Mouse (Mus musculus) frontal cortex, postnatal 25 days (tissue): ENCODE measurements at regions not wholly inside any gene's neighbourhood (a gene's known extent, or its start where the extent isn't known, plus 50 kb on each side); places are given as distances from the start of the nearest gene placed in this dataset.
"Not testable (repeated sequence)": the region's sequence is repeated elsewhere in the genome, so short reads cannot be mapped to it uniquely, and the experiment has no call there.

Source experiments
- DNase-seq, 2 experiments: peaks; one replicate each; pipeline ENCODE4 v3.0.0; 2022; ENCODE audit warnings: low spot score in 2 of 2

DNA sequence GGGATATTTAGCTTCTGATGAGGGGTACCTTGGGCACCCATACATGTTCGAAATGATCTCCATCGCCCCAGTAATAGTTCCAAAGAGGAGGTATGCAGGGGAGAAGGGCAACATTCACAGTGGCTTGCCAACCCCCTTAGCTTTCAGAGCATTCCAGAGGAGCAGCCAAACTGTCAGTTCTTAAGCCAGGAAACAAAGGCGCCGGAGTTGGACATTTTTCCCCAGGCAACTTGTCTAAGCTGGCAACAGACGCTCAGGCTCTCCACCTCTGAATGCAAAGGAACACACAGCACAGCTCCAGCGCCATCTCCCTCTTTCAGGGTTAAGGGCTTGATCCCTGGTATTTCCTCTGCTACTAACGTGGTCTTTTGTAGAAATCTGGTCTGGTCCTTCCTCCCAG is 169.2 kb upstream of the Kit start:
- DNase-seq = no peak

DNA sequence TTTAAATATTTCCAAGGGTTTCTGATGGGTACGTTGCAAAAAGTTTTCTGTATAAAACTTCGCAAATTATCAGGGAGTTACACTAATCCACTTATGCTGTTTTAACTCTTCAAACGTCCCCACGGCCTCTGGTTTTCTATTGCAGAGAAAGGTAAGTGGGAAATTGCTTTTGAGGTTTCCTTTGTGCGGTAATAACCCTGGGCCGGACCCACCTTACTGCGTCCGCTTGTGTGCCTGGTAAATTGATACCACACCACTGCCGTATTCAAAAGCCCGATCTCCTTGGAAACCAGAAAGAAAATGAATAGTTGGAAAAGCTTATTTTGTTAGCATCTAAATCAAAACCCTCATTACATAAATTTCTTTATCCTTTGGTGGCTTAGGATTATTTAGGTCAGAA is 167.0 kb upstream of the Kit start:
- DNase-seq = no peak

GRCm38 (mm10) chr5:75410240-75411186 is 164.2 kb upstream of the Kit start:
- DNase-seq = no peak

DNA sequence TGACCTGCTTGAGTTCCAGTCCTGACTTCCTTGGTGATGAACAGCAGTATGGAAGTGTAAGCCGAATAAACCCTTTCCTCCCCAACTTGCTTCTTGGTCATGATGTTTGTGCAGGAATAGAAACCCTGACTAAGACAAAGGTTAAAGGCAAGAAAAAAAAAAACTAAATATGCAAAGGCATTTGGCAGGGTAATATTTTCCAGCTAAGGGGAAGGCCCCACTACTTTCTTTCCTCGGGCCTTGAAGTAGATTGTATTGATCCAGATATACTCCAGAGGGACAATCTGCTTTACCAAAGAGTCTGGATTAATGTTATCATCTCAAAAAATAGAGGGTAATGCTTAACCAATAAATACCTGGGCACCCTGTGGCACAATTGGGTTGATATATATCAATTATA is 155.4 kb upstream of the Kit start:
- not testable (repeated sequence) for DNase-seq

GRCm38 (mm10) chr5:75432885-75433284 is 141.8 kb upstream of the Kit start:
- DNase-seq = no peak

DNA sequence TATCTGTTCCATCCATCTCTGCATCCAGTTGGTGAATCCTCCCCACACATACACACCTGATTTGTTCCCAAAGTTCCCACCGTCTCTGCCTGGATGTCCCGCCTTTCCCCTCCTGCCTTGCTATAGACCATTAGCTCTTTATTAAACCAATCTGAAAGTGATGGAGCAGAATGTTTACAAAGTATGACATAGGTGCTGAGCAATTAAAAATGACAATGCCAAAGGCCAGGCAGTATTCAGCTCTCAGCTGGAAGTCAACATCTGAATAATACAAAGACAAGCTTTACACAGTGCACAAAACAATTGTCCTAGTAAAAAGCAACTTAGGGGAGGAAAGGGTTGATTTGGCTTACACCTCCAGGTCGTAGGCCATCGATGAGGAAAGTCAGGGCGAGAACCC is 136.8 kb upstream of the Kit start:
- DNase-seq = no peak

DNA sequence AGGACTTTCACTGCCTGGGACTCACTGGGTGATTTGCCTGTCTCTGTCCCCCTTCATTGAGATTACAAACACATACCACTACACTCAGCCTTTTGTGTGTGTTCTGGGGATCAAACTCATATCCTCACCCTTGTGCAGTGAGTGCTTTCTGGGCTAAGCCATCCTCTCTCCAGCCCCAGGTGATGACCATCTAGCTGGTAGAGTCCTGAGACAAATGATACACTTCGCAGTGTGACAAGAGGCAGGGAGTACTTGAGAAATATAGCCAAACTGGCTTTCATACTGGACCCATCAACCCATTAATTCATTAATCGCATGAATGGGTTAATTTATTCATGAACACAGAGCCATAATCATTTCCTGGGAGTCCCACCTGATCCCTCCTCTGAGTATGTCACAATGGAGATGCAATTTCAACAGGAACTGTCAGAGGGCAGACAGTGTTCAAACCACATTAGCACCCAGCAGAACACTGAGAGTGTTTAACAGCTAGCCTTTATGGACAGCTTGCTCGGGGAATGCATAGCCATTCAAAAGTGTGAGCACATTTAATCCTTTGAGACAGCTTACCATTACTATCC is 130.6 kb upstream of the Kit start:
- no peak for DNase-seq

DNA sequence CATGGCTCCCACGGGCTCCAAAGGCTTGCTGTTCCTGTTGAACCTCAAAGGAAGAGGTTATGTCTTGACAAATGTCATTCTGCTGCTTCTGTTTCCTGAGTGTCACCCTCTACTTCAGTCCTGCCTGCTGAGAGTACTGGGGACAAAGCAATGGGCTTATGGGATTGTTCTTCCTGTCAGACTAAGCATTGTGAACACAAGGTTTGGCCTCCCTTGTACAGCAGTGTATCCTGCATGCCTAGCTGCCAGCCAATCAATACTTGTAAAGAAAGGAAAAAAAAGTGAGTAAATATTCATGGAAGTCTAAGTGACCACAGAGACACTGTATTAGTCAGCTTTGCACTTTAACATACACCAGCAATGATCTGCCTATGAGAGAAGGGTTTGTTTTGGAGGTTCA is 128.3 kb upstream of the Kit start:
- no peak for DNase-seq

GRCm38 (mm10) chr5:75449913-75450525 is 124.7 kb upstream of the Kit start:
- no peak for DNase-seq

DNA sequence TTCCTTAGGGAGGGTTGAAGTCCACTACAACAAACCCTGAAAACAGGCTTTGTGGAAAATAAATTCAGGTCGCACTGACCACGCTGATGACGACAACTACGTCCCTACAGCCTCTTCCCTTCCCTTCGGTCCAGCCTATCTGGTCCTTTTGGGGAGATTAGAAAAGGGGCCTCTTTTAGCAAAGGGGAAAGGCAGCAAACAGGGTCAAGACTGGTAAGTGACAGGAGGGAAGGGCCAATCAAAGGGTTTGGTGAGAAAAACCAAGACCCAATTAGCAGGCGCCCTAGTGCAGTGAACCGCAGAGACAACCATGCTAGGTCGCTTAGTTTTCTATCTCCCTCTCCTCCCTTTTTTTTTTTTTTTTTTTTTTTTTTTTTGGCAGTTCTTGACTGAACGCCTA is 124.2 kb upstream of the Kit start:
- no peak for DNase-seq

GRCm38 (mm10) chr5:75451081-75451480 is 123.6 kb upstream of the Kit start:
- DNase-seq = no peak

DNA sequence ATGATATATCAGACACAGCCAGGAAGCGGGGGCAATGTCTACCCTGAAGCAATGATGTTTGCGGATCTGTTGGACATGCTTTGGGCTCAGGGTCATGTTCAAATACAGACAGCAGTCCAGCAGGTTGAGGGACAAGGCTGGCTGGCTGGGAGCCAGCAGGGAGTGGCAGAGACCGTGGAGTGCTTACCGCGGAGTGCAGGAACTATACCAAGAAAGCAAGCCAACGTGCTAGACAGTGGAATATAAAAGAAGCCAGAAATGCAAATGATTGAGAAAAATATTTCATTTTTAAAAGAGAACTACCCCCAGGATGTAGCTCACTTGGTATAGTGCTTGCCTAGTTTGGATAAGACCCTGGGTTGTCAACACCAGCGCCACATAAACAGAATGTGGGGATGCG is 123.0 kb upstream of the Kit start:
- no peak for DNase-seq

DNA sequence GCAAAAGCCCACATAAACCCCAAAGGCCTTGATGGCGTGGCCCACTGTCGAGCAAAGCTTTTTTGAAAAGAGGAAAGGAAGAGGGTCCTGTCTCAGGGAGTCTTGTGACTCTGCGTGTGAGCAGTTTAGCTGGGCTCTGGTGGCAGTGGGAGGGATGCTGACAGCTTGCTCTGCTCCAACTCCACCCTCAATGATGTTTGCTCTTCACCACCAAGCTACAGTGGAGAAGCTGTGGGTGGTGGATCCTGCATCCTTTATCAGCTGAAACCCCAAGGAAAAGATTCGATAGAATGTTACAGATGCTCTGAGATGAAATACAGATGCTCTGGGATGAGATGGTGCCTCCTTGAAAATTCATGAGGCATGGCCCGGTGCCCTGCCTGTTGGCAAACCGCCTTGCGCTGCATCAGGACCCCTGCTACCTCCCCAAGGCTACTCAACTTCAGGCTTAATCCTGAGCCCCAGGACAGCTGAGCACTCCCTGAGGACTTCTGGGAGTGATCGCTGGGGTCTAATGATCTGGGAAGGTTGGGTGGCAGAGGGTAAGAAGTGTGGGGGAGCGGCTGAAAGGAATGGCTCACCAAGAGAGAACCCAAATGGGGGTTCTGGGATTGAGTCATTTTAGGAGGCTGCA is 120.8 kb upstream of the Kit start:
- DNase-seq = no peak

GRCm38 (mm10) chr5:75454961-75455541 is 119.7 kb upstream of the Kit start:
- no peak for DNase-seq

DNA sequence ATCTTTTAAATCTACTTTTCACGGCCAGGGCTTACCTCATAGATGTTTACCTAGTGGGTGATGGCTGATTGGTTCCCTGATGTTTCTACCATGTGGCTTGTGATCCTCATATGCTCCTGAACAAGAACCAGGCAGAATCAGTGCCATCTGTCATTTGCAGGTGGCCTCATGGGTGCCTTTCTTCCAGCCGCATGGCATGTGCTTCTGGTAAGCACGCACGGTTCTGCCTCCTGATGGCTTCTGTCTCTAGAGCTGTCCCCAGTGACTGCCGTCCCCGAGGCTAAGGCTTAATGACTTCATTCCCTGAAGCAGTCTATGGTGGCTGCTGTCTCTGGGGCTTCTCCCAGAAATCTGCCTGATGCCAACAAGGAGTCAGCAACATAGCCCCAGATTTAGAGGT is 117.3 kb upstream of the Kit start:
- DNase-seq = no peak

GRCm38 (mm10) chr5:75458317-75458716 is 116.4 kb upstream of the Kit start:
- no peak for DNase-seq

DNA sequence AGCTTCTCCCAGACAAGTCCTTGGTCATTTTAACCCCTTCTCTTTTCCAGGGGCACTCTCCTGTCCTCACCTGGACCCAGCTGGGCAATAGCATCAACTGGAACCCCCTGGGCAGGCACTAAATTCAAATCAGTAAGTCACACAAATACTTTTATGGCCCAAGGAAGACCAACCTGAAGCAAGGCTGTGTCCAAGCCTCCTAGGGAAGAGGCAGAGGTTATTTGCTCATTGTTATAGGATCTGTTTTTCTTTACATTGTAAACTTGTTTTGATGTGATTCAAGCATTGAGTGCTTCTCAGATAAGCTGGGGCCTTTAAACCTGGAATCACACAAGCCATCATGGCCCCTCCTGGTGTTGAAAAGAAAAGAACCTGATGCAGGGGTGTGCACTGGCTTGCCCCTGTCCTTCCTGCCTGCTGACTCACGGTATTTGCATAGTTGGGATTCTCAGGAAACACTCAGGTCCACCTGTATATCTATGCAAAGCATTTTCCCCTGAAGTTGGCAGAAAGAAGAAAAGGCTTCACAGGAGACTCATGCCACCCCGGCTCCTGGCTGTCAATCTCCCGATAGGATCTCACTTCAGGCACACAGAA is 114.9 kb upstream of the Kit start:
- no peak for DNase-seq

GRCm38 (mm10) chr5:75460414-75461025 is 114.2 kb upstream of the Kit start:
- DNase-seq = no peak

- DNase-seq = no peak
Observed at GRCm38 (mm10) chr5:75461368-75461767, 113.3 kb upstream of the Kit start.

DNA sequence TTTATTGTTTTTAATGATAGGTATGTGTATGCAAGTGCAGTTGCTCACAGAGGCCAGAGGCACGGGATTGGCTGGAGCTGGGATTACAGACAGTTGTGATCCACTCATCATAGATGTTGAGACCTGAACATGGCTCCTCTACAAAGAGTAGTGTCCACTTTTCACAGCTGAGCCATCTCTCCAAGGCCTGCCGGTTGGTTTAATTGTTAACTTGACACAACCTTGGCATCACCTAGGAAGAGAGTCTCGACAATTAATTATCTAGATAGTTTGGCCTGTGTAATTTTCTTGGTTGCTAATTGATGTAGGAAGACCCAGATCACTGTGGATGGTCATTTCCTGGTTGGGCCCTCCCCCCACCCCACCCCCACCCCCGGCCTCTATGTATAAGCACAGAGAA is 111.1 kb upstream of the Kit start:
- DNase-seq = no peak

DNA sequence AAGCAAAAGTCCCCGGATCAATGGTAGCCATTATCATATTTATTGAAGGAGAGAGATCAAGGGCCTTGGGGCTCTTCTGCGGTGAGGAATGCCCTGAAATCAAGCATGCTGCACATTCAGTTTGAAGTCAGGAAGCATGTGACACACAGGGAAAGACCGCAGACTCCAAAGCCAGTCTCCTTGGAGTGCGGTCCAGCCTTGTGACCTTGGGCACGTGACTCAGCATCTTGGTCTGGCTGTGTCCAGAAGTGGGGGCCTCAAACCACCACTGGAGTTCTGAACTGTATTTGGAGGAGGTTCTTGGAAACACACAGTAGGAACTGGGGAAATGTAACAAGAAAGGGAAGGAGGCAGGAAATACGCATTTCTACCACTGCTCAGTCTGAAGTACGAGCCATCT is 109.0 kb upstream of the Kit start:
- no peak for DNase-seq
